Mouse (Mus musculus) urinary bladder, postnatal 10 days (tissue): ENCODE results near the gene Slc22a21.
A peak's percentile ranks its signal among the peaks of the same experiment; 100 is the strongest.
"Not testable (repeated sequence)": the region's sequence is repeated elsewhere in the genome, so short reads cannot be mapped to it uniquely, and the experiment has no call there.

Experiments
- DNase-seq: peaks from one replicate; pipeline ENCODE4 v3.0.0; 2022; ENCODE audit warnings: low spot score

The Slc22a21 gene

GRCm38 (mm10) chr11:54002147-54002760, 22.1 kb upstream of the Slc22a21 start:
- no peak for DNase-seq

DNA sequence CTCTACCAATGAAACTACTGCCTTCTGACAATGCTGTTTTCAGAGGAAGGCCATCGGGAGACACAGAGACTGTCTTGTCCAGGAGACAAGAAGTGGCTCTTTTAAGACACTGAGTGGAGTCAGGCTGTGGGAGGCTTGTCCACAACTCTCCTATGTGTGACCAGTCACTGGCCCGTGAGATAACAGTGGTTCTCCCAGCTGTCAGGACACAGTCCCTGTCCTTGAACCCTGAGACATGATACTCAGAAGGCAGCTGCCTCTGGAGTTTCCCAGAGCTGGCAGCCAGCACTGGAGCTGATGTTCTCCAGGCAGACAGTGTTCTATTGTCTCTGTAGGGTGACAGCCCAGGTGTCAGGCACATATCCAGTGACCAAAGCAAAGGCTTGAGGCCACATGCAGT, 17.5 kb upstream of the Slc22a21 start:
- no peak for DNase-seq

DNA sequence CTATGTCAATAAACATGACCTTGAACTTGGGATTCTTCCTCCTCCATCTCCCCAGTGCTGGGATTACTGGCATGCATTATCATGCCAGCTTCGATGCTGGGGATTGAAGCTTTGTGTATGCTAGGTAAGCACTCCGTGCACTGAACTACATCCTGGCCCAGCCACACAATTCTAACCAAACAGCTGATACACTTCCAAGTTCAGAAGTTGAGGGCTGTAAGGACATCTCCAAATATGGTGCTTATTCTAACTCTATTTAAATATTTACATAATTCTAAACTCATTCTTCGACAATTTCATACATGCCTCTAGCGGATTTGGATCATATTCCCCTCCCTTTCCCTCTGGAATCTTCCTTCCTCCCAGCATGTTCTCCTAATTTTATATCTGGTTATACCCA, 12.1 kb upstream of the Slc22a21 start:
- no peak for DNase-seq

- DNase-seq: no peak
Observed at GRCm38 (mm10) chr11:53989232-53989631, 9.1 kb upstream of the Slc22a21 start.

GRCm38 (mm10) chr11:53988081-53988480, 7.9 kb upstream of the Slc22a21 start:
- no peak for DNase-seq

- no peak for DNase-seq
Observed at GRCm38 (mm10) chr11:53981396-53981795, 1.3 kb upstream of the Slc22a21 start.

DNA sequence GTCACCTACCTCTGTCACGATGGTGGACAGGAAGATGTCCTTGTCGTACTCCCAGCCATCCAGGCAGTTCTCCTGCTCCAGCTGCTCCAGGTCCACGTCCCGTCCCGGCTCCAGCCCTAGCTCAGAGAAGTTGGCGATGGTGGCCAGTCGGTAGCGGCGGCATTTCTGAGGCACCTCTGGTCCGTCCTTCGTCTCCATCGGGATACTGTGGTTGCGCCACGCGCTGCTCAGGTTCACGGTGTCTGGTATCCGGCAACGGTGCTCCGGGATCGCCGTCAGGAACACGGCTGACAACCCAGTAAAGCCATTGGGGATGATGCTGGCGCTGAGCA, 710 bp downstream of the Slc22a21 start:
- DNase-seq: not testable (repeated sequence)

GRCm38 (mm10) chr11:53977672-53978071, 2.5 kb downstream of the Slc22a21 start:
- no peak for DNase-seq

GRCm38 (mm10) chr11:53975559-53975958, 4.6 kb downstream of the Slc22a21 start:
- DNase-seq: no peak

GRCm38 (mm10) chr11:53958984-53959383, 21.1 kb downstream of the Slc22a21 start:
- no peak for DNase-seq

DNA sequence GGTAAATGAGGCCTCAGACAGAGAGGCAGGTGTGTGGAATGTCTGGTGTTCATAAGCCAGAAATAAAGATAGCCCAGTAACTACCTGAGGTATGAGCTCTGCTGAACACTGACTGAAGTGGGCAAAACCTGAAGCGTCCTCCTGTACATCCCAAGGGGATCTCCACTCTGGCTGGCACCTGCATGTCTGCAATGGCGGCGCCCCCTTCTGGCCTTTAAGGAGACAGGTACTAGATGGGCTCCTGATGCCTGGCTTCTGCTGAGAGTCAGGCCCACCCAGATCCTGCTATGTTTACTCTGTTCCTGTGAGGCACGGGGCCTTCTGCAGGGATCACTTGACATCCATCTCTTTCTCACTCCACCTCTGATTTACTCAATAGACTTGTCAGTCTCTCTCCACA, 22.0 kb downstream of the Slc22a21 start:
- not testable (repeated sequence) for DNase-seq

GRCm38 (mm10) chr11:53956636-53957035, 23.5 kb downstream of the Slc22a21 start:
- no peak for DNase-seq

- DNase-seq: no peak
Observed at GRCm38 (mm10) chr11:53954653-53955052, 25.5 kb downstream of the Slc22a21 start.

DNA sequence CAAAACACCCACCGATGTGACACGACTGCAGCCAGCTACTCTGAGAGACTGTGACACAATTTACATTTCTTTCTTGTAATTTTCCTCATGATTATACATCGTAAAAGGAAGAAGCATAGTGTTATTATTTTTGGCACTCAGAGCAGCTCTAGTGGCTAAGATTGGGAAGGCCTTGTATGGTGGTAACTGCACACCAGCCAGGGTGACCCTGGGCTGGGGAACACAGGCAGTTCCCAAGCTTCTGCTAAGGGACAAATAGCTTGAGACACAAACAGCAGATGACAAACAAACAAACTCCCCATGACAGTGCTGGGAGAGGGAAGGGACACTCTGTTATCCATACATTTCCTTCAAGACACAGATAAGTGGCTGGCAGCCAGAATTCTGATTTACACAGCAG, 30.0 kb downstream of the Slc22a21 start:
- not testable (repeated sequence) for DNase-seq

DNA sequence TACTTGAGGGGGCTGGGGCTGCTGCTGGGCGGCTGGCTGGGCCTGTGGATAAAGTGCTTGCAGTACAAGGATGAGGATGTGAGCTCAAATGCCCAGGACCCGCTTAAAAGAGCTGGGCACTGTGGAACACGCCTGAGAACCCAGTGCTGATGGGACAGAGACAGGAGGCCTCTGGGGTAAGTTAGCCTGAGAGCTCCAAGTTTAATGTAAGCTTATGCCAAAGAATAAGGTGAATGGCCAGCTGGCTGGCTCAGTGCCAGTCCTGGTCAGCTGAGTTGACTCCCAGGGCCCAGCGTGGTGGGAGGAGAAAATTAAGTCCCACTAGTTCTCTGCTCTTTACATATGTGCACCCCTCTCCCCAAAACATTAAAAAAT, 48.2 kb downstream of the Slc22a21 start:
- DNase-seq: not testable (repeated sequence)

GRCm38 (mm10) chr11:53931091-53931943, 48.8 kb downstream of the Slc22a21 start:
- peak; percentile 14 for DNase-seq

DNA sequence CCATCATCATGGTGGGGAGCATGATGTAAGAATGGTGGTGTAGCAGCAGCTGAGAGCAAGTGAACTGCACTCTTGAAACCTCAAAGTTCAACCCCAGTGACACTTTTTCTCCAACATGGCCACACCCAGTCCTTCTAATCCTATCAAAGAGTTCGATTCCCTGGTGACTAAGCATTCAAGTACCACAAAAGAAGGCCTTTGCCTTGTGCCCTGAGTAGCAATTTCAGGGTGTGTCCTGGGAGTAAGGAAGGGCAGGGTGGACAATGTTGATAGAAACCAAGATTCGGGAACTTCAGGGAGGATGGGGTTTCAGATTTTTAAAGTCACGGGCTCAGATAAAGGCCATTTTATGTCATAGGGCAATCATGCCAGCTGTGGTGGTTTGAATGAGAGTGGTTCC, 50.4 kb downstream of the Slc22a21 start:
- no peak for DNase-seq

- DNase-seq: no peak
Observed at GRCm38 (mm10) chr11:53928585-53928984, 51.5 kb downstream of the Slc22a21 start.

- no peak for DNase-seq
Observed at GRCm38 (mm10) chr11:53926303-53926702, 53.8 kb downstream of the Slc22a21 start.

- no peak for DNase-seq
Observed at GRCm38 (mm10) chr11:53918851-53919250, 61.3 kb downstream of the Slc22a21 start.

- no peak for DNase-seq
Observed at GRCm38 (mm10) chr11:53911011-53911410, 69.1 kb downstream of the Slc22a21 start.

DNA sequence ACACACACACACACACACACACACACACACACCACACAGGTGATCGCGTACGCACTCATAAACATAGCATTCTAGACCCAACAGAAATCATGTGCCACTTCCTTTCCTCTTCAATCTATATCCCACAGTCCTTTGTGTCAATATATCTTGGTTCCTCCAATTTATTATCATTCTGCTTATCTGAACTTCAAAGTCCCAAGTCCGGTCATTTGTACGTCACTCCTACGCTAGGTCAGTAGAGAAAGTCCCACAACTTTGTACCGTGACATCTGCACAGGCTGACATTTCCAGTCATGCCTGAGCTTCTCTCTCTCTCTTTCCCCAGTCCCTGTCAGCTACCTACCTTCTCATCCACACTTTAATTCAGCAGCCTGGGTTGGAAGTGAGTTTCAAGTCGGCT, 71.4 kb downstream of the Slc22a21 start:
- no peak for DNase-seq

GRCm38 (mm10) chr11:53904534-53904925, 75.6 kb downstream of the Slc22a21 start:
- DNase-seq: no peak
